Mouse (Mus musculus) urinary bladder, adult 2 months (tissue): ENCODE data around the gene Spdye4c. TPM values are rescaled to one million over a fixed set of nuclear protein-coding genes. Genes with fewer than 3 reads are reported as not detected.

Experiments used
- DNase-seq: peaks from one replicate; pipeline ENCODE4 v3.0.0; 2022; ENCODE audit warnings: low spot score
- polyA plus RNA-seq: library from polyadenylated mRNA; depleted of rRNA; stranded (reverse); fragments of >200 nt; gene quantifications from 2 replicates; pipeline ENCODE4 v1.2.3, GENCODE M21; 2012; rRNA removed

The Spdye4c gene
- polyA plus RNA-seq, 1 experiment, result not detected

- DNase-seq, result no peak
Observed at GRCm38 (mm10) chr2:128601534-128601933, 10.5 kb downstream of the Spdye4c start.

- DNase-seq, result no peak
Observed at GRCm38 (mm10) chr2:128609286-128609685, 18.3 kb downstream of the Spdye4c start.

GRCm38 (mm10) chr2:128611178-128611577 is 20.2 kb downstream of the Spdye4c start:
- no peak for DNase-seq

GRCm38 (mm10) chr2:128612275-128612674 is 21.3 kb downstream of the Spdye4c start:
- no peak for DNase-seq

- DNase-seq, result no peak
Observed at GRCm38 (mm10) chr2:128613365-128613764, 22.4 kb downstream of the Spdye4c start.

- no peak for DNase-seq
Observed at GRCm38 (mm10) chr2:128615366-128615765, 24.4 kb downstream of the Spdye4c start.

- DNase-seq, result no peak
Observed at GRCm38 (mm10) chr2:128620578-128620977, 29.6 kb downstream of the Spdye4c start.

Other genes starting within 250 kb of the Spdye4c start
- gene Anapc1, start 96.2 kb downstream of the Spdye4c start, polyA plus RNA-seq, result 40.3 and 45.9 TPM in 2 replicates
- gene Mertk, start 107.7 kb downstream of the Spdye4c start, polyA plus RNA-seq, result 6.8 and 10.0 TPM in 2 replicates
- 35.2 and 35.6 TPM in 2 replicates for gene Tmem87b, start 226.9 kb downstream of the Spdye4c start, polyA plus RNA-seq